In the genomic region with DNA sequence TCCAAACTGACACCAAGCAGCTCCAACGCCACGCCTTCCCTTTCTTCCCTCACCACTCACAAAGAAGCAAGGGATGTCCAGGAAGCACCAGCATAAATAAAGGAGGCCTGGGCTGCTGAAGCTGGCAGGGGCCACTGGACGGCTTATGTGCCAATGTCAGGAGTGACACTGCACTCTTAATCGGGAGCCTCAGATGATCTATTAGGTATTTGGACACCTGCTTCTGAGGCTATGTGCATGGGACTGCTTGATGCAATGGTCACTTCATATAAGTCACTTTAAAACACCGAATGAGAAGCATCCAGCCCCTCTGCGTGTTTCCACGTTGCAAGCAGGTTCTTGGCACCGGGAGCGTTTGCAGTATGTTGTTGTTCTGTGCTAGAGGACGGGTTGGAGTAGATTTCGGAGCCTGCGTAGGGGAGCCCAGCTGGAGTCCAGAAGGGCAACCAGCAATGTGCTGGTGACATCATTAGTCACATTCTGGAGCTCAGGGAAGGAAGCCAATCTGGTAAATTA, we compare ENCODE assay signal across 10 mouse cellular contexts.
DNase-seq lines count a peak whose midpoint lies in the region; ATAC-seq and TF ChIP-seq lines count a peak whose summit lies in the region.
"Had no signal": no experiment of that assay in that cellular context is flagged by ENCODE, and none has a peak within 500 bp of the region (broad histone marks: within the 10 kb centered on the region; RNA-seq: fewer than 3 reads in every experiment).

No protein-coding gene starts in this region.

- no peaks in the 10 kb centered on the region for H3K9me3 ChIP-seq in lung, postnatal 0 days (ENCODE audit: low read length)
- H3K9me3 ChIP-seq in liver, embryonic 11.5 days (ENCODE audit: control insufficient read depth, low read length): no peaks in the 10 kb centered on the region

- 47% methylated on average over 12 of the region's 12 CpGs for WGBS in lung, postnatal 0 days
- 83% methylated on average over 12 of the region's 12 CpGs for WGBS in liver, embryonic 11.5 days

- TF ChIP-seq CTCF in gastrocnemius, adult 2 months (IDR thresholded peaks at IDR 0.05): no peak
- no peak for TF ChIP-seq CTCF in lung, postnatal 0 days (IDR thresholded peaks at IDR 0.05)

- H3K36me3 ChIP-seq in lung, postnatal 0 days (ENCODE audit: insufficient read depth, low read length): no peaks in the 10 kb centered on the region
- no peaks in the 10 kb centered on the region for H3K36me3 ChIP-seq in liver, embryonic 11.5 days (ENCODE audit: control insufficient read depth, insufficient read depth, low read length)

- no peak overlapping the region for H3K9ac ChIP-seq in lung, postnatal 0 days (replicated peaks; ENCODE audit: low read depth)
- H3K9ac ChIP-seq in liver, embryonic 11.5 days (ENCODE audit: low read depth, low read length): no peak overlapping the region
- H3K9ac ChIP-seq: liver, embryonic 14.5 days had no signal

- no peak for ATAC-seq in lung, postnatal 0 days
- ATAC-seq in inflammation-experienced regulatory T-cells, adult 6 months: no peak
- no peak for ATAC-seq in liver, embryonic 11.5 days (replicated peaks; ENCODE audit: low FRiP score)

- no peak for TF ChIP-seq EP300 in lung, postnatal 0 days (IDR thresholded peaks at IDR 0.05)

- no peaks in the 10 kb centered on the region for H3K27me3 ChIP-seq in lung, postnatal 0 days (replicated peaks; ENCODE audit: insufficient read depth, low read length)
- H3K27me3 ChIP-seq in liver, embryonic 11.5 days (replicated peaks; ENCODE audit: control insufficient read depth, insufficient read depth, low read length): no peaks in the 10 kb centered on the region

- intact Hi-C loops in gastrocnemius, adult 2 months (cut with DNase I): no loop called here

- no peak overlapping the region for H3K27ac ChIP-seq in gastrocnemius, adult 2 months
- no peak overlapping the region for H3K27ac ChIP-seq in lung, postnatal 0 days (ENCODE audit: low read length)
- no peak overlapping the region for H3K27ac ChIP-seq in liver, embryonic 11.5 days (ENCODE audit: low read depth, low read length)
- H3K27ac ChIP-seq: liver, embryonic 14.5 days had no signal

- peak overlapping the region; percentile 34 for H3K4me3 ChIP-seq in gastrocnemius, adult 2 months
- H3K4me3 ChIP-seq in lung, postnatal 0 days (ENCODE audit: low read depth, low read length): no peak overlapping the region
- H3K4me3 ChIP-seq in liver, embryonic 11.5 days (ENCODE audit: low read depth, low read length): no peak overlapping the region

- H3K4me1 ChIP-seq in lung, postnatal 0 days (ENCODE audit: insufficient read depth, low read depth, low read length): no peaks in the 10 kb centered on the region
- H3K4me1 ChIP-seq in liver, embryonic 11.5 days (replicated peaks; ENCODE audit: control insufficient read depth, insufficient read depth, low read length): no peaks in the 10 kb centered on the region

- peak; percentile 24 for DNase-seq in gastrocnemius, adult 2 months
- no peak for DNase-seq in gastrocnemius, adult 18-20 months (ENCODE audit: low spot score)
- DNase-seq in brain, embryonic 18.5 days (ENCODE audit: low read depth, low spot score): peak; percentile 30
- DNase-seq in kidney, postnatal 10 days: peak; percentile 26
- peak; percentile 17 for DNase-seq in lung, postnatal 0 days (ENCODE audit: low spot score)
- no peak for DNase-seq in spleen, postnatal 4 days (ENCODE audit: low spot score in 2 of 2)
- no peak for DNase-seq in liver, embryonic 11.5 days (ENCODE audit: low spot score)
- DNase-seq: adrenal gland, postnatal 36 days had no signal

- H3K4me2 ChIP-seq in lung, postnatal 0 days (replicated peaks; ENCODE audit: low read depth, low read length): no peak overlapping the region
- no peak overlapping the region for H3K4me2 ChIP-seq in liver, embryonic 11.5 days

Comparison
In these comparisons a context has a peak if more than half of its experiments do, and no peak if none do; other contexts are left out.
1. DNase-seq: peak in gastrocnemius, adult 2 months (single experiment), brain, embryonic 18.5 days (single experiment), kidney, postnatal 10 days (single experiment) and lung, postnatal 0 days (single experiment); none in gastrocnemius, adult 18-20 months (single experiment), spleen, postnatal 4 days (0 of 2) and liver, embryonic 11.5 days (single experiment).